Mouse (Mus musculus) embryo, embryonic 9.5 days (tissue): ENCODE data around the gene Glb1.
A peak's percentile ranks its signal among the peaks of the same experiment; 100 is the strongest.
"Not testable (repeated sequence)": the region's sequence is repeated elsewhere in the genome, so short reads cannot be mapped to it uniquely, and the experiment has no call there.

Experiments used
- DNase-seq: peaks from one replicate; pipeline ENCODE4 v3.0.0-alpha.2; 2017; ENCODE audit errors: extremely low spot score

The Glb1 gene

GRCm38 (mm10) chr9:114400949-114401684 is at the start of gene Glb1, which contains the start of gene Tmppe:
Gene Glb1 (plus strand): TSS chr9:114401076.
Gene Tmppe (plus strand): TSS chr9:114401105.
- peak; percentile 95 for DNase-seq

- peak; percentile 64 for DNase-seq
Measured at GRCm38 (mm10) chr9:114367783-114368470, 32.9 kb upstream of the Glb1 start.

- DNase-seq = no peak
Measured at GRCm38 (mm10) chr9:114368471-114368858, 32.4 kb upstream of the Glb1 start.

DNA sequence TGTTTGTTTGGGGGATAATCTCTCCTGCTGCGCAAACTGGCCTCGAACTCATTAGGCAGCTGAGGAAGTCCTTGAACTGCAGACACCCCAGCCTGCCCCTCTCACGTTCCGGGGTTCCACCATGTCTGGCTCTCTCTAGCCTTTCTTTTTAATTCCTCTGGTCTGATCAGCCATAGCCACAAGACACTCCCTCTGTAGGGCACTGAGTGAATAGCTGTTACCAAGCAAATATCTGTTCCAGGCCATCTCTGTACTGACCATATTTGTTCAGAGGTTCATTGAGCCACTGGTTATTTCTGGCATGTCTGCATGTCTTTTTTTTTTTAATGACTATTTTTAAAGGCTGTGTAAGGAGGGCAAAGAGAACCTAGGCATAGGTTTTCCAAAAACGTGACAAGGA is 31.5 kb upstream of the Glb1 start:
- DNase-seq = not testable (repeated sequence)

- not testable (repeated sequence) for DNase-seq
Measured at GRCm38 (mm10) chr9:114371717-114372116, 29.2 kb upstream of the Glb1 start.

GRCm38 (mm10) chr9:114375276-114375962 is 25.5 kb upstream of the Glb1 start:
- DNase-seq = no peak

- no peak for DNase-seq
Measured at GRCm38 (mm10) chr9:114377168-114377567, 23.7 kb upstream of the Glb1 start.

GRCm38 (mm10) chr9:114379871-114380270 is 21.0 kb upstream of the Glb1 start:
- no peak for DNase-seq

DNA sequence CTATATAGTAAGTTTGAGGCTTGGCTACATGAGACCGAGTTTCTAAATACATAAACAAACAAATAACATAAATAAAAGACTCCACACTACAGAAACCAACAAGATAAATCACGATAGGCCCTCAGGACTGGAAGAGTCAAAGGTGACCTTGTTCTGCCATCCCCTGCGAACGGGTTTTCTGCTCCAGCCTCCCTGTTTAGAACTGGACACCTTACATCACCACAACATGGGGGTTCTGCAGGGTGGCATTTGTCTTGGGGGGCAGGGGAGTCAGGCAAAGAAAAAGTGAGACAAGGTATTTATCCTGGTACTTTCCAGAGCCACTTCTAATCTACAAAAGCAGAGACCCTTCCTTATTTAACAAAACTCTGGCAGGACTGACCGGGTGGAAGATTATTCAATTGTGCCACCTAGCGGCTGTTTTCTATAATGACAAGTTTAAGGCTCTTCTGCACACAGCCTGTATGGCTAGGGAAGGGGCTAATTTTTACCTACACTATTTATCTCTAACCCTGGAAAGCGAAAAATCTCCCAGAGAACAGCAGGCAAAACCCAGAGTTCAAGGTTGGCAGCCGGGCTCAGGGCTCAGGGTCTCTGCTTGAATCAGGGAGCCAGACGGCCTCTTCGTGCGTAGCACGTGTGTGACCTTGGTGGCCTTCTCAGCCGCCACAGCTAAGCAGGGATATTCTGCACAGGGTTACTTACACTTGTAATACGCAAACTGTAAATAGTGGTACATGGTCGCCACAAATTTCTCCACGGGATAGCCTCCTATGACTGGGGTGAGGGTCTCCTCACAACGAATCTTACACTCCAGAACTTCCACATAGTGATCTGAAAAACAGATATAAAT is 19.8 kb upstream of the Glb1 start:
- DNase-seq = peak; percentile 59

- DNase-seq = no peak
Measured at GRCm38 (mm10) chr9:114382936-114383710, 17.8 kb upstream of the Glb1 start.

GRCm38 (mm10) chr9:114384691-114385090 is 16.2 kb upstream of the Glb1 start:
- no peak for DNase-seq

- DNase-seq = no peak
Measured at GRCm38 (mm10) chr9:114385160-114385559, 15.7 kb upstream of the Glb1 start.

GRCm38 (mm10) chr9:114387086-114387485 is 13.8 kb upstream of the Glb1 start:
- no peak for DNase-seq

DNA sequence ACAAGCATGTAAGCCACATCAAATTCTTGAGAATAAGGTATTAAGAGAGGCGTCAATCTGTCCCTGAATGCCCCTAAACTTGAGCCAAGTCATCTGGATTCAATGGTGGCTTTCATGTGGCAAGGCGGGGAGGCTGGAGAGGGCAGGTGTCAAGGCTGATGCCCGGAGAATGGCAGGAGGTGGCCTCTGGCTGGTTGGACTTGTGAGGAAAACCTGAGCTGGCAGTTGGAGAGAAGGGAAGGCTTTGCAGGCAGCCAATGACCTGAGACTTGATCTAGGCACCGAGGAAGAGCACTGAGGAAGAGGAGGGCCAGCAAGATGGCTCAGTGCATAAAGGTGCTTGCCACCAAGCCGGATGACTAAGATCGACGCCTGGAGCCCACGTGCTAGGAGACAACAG is 12.6 kb upstream of the Glb1 start:
- no peak for DNase-seq

GRCm38 (mm10) chr9:114388701-114389370 is 12.0 kb upstream of the Glb1 start:
- no peak for DNase-seq

DNA sequence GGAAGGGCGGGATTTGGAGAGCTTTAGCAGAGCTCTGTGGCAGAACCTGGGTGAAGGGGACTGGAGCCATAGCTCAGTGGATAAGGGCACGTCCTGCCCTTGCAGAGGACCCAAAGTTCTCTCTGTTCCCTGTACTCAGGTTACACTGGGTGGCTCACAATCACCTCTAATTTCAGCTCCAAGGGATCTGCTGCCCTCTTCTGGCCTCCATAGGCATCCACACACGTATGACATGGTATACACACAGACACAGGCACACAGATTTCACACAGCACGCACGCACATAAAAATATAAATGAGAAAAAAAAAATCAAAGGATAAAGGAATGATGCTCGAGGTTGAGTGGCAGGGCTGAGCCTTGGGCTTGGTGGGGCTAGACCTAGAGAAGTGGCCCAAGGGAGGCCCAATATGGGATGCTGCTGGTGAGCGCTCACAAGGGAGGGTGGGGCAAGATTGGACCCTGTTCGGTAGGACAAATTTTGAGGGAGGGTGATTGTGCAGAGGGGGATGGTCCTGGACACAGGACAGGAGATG is 11.4 kb upstream of the Glb1 start:
- DNase-seq = peak; percentile 31

DNA sequence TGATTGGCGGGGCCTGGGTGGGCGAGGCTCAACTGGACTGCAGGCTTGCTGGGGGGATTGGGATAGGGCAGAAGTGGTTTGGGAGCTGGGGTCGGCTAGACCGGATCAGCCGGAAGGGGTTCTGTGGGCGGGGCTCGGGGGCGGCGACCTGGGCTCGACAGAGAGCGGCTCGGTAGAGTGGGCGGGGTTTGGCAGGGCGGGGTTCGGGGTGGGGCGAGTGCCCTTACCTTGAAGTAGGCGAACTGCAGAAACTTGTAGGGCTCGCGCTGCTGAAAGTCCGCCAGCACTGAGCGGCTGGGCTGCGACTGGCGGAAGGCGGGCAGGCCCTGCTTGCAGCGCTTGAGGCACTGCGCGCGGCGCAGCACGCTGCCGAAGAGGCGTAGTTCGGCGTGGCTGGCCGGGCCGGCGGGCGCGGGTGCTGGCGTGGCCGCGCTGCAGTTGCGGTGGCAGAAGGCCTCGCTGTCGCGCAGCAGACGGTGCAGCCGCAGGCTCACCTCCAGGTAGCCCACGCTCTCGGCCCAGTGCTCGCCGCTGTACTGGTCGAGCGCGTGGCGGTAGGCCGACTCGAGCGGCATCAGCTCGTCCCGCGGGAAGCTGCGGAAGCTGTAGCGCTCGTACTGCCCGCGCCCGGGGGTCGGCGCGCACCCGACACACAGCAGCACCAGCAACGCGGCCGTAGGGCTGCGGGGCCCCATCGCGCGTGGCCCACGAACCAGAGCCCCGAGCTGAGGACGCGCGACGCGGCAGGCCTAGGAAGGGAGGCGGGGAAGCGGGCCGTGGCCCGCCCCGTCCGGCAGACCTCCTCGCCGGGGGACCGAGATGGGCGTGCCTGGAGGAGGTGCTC is 10.7 kb upstream of the Glb1 start, which contains the start of gene Crtap:
Crtap (minus strand) TSS at position 771 of the 844 bp plus-strand sequence.
- DNase-seq = peak; percentile 81

DNA sequence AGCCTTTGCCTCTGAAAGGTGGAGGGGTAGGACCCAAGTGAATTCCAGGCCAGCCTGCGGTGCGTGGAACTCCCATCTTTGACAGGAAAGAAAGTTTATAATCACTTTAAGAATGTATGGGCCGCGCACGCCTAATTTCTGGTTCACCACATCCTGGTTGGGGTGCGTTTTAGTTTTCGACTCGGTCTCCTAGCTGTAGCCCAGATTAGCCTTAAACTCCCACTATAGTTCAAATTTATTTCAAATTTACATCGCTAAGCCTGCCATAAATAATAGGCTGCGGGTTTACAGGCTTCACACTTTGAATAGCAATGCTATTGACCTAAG is 10.2 kb upstream of the Glb1 start:
- DNase-seq = no peak

DNA sequence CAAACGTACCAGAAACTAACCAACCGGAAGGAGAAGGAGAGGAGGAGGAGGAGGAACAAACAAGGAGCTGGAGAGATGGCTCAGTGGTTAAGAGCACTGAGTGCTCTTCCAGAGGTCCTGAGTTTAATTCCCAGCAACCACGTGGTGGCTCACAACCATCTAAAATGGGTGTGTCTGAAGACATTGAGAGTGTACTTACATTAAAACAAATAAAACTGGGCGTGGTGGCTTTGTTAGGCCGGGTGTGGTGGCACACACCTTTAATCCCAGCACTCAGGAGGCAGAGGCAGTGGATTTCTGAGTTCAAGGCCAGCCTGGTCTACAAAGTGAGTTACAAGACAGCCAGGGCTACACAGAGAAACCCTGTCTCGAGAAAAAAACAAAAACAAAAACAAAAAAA is 6.7 kb upstream of the Glb1 start:
- DNase-seq = not testable (repeated sequence)
